22 mouse cellular contexts compared by ENCODE assay signal in the genomic region with DNA sequence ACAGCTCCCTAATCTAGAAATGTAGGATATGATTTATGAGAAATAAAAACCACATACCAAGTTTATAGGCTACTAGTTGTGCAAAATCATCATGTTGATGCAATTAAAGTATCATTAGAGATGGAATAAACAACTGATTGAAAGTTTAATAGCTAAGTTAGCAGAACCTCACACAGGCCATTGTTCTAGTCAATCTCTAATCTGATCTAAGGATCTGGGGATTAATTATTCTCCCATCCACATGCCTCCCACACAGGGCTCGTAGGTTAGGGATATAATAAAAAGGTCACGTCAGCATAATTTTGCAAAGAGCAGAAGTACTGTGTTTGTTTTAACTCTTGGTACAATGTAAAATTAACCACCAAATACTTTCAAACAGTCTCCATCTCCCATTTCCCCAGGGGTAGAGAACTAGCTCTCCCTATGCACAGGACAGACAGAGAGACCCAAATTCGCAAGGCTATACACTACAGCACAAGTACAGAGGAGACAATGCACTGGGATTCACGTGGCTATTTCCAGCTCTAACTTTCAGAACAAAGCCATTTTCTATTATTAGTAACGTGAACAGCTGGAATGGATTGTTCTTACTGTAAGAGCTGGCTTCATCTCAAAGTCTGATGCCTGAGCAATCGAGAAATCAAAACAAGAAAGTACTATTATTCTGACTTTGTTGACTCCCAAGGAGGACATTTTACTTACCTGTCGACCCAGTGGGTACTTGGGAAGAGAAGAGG. TPM values are rescaled to one million over a fixed set of nuclear protein-coding genes. Genes with fewer than 3 reads are reported as not detected.
DNase-seq lines count a peak whose midpoint lies in the region; ATAC-seq and TF ChIP-seq lines count a peak whose summit lies in the region.
"Had no signal": no experiment of that assay in that cellular context is flagged by ENCODE, and none has a peak within 500 bp of the region (broad histone marks: within the 10 kb centered on the region; RNA-seq: fewer than 3 reads in every experiment).

No protein-coding gene starts in this region.

- TF ChIP-seq CTCF in thymus, adult 2 months (IDR thresholded peaks at IDR 0.05; ENCODE audit: borderline replicate concordance, control insufficient read depth, extremely low read depth, insufficient read depth, low read length, poor library complexity), result no peak

- no peak for DNase-seq in heart, adult 9 months (ENCODE audit: low spot score in 2 of 2)
- no peak for DNase-seq in kidney, adult 18-20 months
- DNase-seq in ES-E14 (ENCODE audit: low read depth, low spot score), result no peak
- peak; percentile 17 for DNase-seq in fibroblast of lung, adult 2 months (ENCODE audit: low read depth)
- no peak for DNase-seq in thymus, adult 2 months
- DNase-seq: adrenal gland, adult 8-10 months; cerebellum, adult 9-10 months; lung, postnatal 10 days; midbrain, embryonic 14.5 days; thymus, postnatal 4 days had no signal

- no peak overlapping the region for H3K9ac ChIP-seq in heart, embryonic 12.5 days
- no peak overlapping the region for H3K9ac ChIP-seq in kidney, embryonic 15.5 days
- H3K9ac ChIP-seq in ES-E14 (ENCODE audit: insufficient read depth, low read depth, low read length, poor library complexity, severe bottlenecking), result no peak overlapping the region
- H3K9ac ChIP-seq: embryonic facial prominence, embryonic 12.5 days; hindbrain, embryonic 13.5 days; limb, embryonic 15.5 days; liver, embryonic 15.5 days; neural tube, embryonic 15.5 days had no signal

- no peaks in the 10 kb centered on the region for H3K9me3 ChIP-seq in heart, embryonic 12.5 days (replicated peaks)
- no peaks in the 10 kb centered on the region for H3K9me3 ChIP-seq in kidney, embryonic 15.5 days (replicated peaks)
- no peaks in the 10 kb centered on the region for H3K9me3 ChIP-seq in ES-E14 (ENCODE audit: control insufficient read depth, insufficient read depth, low read depth, low read length)
- H3K9me3 ChIP-seq: embryonic facial prominence, embryonic 12.5 days; forebrain, embryonic 10.5 days; hindbrain, embryonic 13.5 days; limb, embryonic 15.5 days; liver, embryonic 15.5 days; megakaryocyte, embryonic 14.5 days; neural tube, embryonic 15.5 days had no signal

- no peak for TF ChIP-seq POLR2A in thymus, adult 2 months (IDR thresholded peaks at IDR 0.05; ENCODE audit: control insufficient read depth, extremely low read depth, insufficient read depth, low read length, poor library complexity)

- no peaks in the 10 kb centered on the region for H3K27me3 ChIP-seq in heart, embryonic 12.5 days (replicated peaks)
- no peaks in the 10 kb centered on the region for H3K27me3 ChIP-seq in kidney, embryonic 15.5 days
- H3K27me3 ChIP-seq in thymus, adult 2 months (ENCODE audit: control insufficient read depth, insufficient read depth, low read length), result no peaks in the 10 kb centered on the region
- H3K27me3 ChIP-seq: embryonic facial prominence, embryonic 12.5 days; hindbrain, embryonic 13.5 days; limb, embryonic 15.5 days; liver, embryonic 15.5 days; megakaryocyte, embryonic 14.5 days; neural tube, embryonic 15.5 days; Patski had no signal

- H3K4me1 ChIP-seq in heart, embryonic 12.5 days (replicated peaks), result peaks cover 12% of the 10 kb centered on the region
- 0 out of 2 replicates have a peak, but pooled peaks cover 3% of the 10 kb centered on the region for H3K4me1 ChIP-seq in kidney, embryonic 15.5 days
- H3K4me1 ChIP-seq in ES-E14 (ENCODE audit: control insufficient read depth in 2 of 2, insufficient read depth in 2 of 2, low read length in 2 of 2, poor library complexity in 1 of 2), result peaks cover 0 to 9% of the 10 kb centered on the region in 2 experiments; a peak in 2 of 4 replicates
- H3K4me1 ChIP-seq in thymus, adult 2 months (replicated peaks; ENCODE audit: control insufficient read depth, insufficient read depth, low read length), result no peaks in the 10 kb centered on the region
- H3K4me1 ChIP-seq: embryonic facial prominence, embryonic 12.5 days; forebrain, embryonic 10.5 days; limb, embryonic 15.5 days; liver, embryonic 15.5 days had no signal

- WGBS in heart, embryonic 12.5 days, result 70% methylated on average over 7 of the region's 7 CpGs
- whole genome bisulfite sequencing in kidney, embryonic 15.5 days, result 63% methylated on average over 7 of the region's 7 CpGs
- WGBS in thymus, adult 2 months, result 92% methylated on average over 7 of the region's 7 CpGs

- in situ Hi-C loops in ES-E14 (cut with MboI; ENCODE audit: low sequenced_read_pairs in 2 of 2, unreplicated experiment in 2 of 2), result no loop called here

- H3K4me2 ChIP-seq in heart, embryonic 12.5 days, result no peak overlapping the region
- H3K4me2 ChIP-seq in kidney, embryonic 15.5 days, result no peak overlapping the region
- H3K4me2 ChIP-seq: embryonic facial prominence, embryonic 12.5 days; hindbrain, embryonic 13.5 days; limb, embryonic 15.5 days; liver, embryonic 15.5 days; neural tube, embryonic 15.5 days had no signal

- H3K4me3 ChIP-seq in heart, embryonic 12.5 days, result no peak overlapping the region
- H3K4me3 ChIP-seq in kidney, embryonic 15.5 days (replicated peaks), result no peak overlapping the region
- H3K4me3 ChIP-seq in ES-E14 (ENCODE audit: insufficient read depth in 1 of 2, low read depth in 1 of 2, low read length in 2 of 2, poor library complexity in 1 of 2, severe bottlenecking in 1 of 2), result no peak overlapping the region
- H3K4me3 ChIP-seq in thymus, adult 2 months (ENCODE audit: control insufficient read depth, insufficient read depth, low read length), result no peak overlapping the region
- H3K4me3 ChIP-seq: embryonic facial prominence, embryonic 12.5 days; forebrain, embryonic 10.5 days; hindbrain, embryonic 13.5 days; limb, embryonic 15.5 days; liver, embryonic 15.5 days; megakaryocyte, embryonic 14.5 days; neural tube, embryonic 15.5 days had no signal

- no peak for ATAC-seq in heart, embryonic 12.5 days (ENCODE audit: insufficient number of reproducible peaks, low FRiP score)
- ATAC-seq in kidney, embryonic 15.5 days (replicated peaks; ENCODE audit: low FRiP score), result no peak
- ATAC-seq in granulocyte monocyte progenitor cell, adult 5-6 weeks (replicated peaks; ENCODE audit: poor library complexity, severe bottlenecking), result no peak
- ATAC-seq: inflammation-experienced regulatory T-cells, adult 6 months; Patski had no signal

- 0 out of 2 replicates have a peak overlapping the region, but pooled peaks have one; percentile 23 for H3K27ac ChIP-seq in heart, embryonic 12.5 days (ENCODE audit: poor library complexity, severe bottlenecking)
- H3K27ac ChIP-seq in kidney, embryonic 15.5 days, result peak overlapping the region; percentile 22; the same call in 1 of the 2 replicates
- no peak overlapping the region for H3K27ac ChIP-seq in ES-E14 (ENCODE audit: insufficient read depth, low read depth, low read length, poor library complexity, severe bottlenecking)
- no peak overlapping the region for H3K27ac ChIP-seq in thymus, adult 2 months (ENCODE audit: control insufficient read depth, insufficient read depth, low read length)
- H3K27ac ChIP-seq: embryonic facial prominence, embryonic 12.5 days; forebrain, embryonic 10.5 days; hindbrain, embryonic 13.5 days; limb, embryonic 15.5 days; liver, embryonic 15.5 days; neural tube, embryonic 15.5 days had no signal

- H3K36me3 ChIP-seq in heart, embryonic 12.5 days, result peaks cover 53% of the 10 kb centered on the region
- H3K36me3 ChIP-seq in kidney, embryonic 15.5 days, result peaks cover 69% of the 10 kb centered on the region
- H3K36me3 ChIP-seq in ES-E14 (ENCODE audit: control insufficient read depth, insufficient read depth, low read length, poor library complexity, severe bottlenecking), result peaks cover 26% of the 10 kb centered on the region
- peaks cover 45% of the 10 kb centered on the region for H3K36me3 ChIP-seq in thymus, adult 2 months (ENCODE audit: control insufficient read depth, insufficient read depth, low read length)

TF ChIP-seq in ES-E14, 5 proteins besides CTCF, POLR2A, EP300 and RAD21:
- TF ChIP-seq ZC3H11A (IDR thresholded peaks at IDR 0.05; ENCODE audit: borderline replicate concordance, low read depth, low read length) (no peak), MAFK (IDR thresholded peaks at IDR 0.05; ENCODE audit: insufficient read depth, low read depth, low read length) (peak; percentile 61; the same call in 1 of the 2 replicates), HCFC1 (IDR thresholded peaks at IDR 0.05; ENCODE audit: borderline replicate concordance, insufficient read depth, low read length) (no peak)

RNA-seq across cellular contexts. Expression of a gene that starts 29.7 kb away (rescaled TPM):
- polyA plus RNA-seq in heart, embryonic 12.5 days (2016; fragmentation: Nextera tagmentation; extraction: Ambion mirVana), result 76.2 and 82.2 TPM in 2 replicates
- polyA plus RNA-seq in kidney, embryonic 15.5 days (2015; fragmentation: Nextera tagmentation; extraction: Ambion mirVana), result 91.0 and 92.3 TPM in 2 replicates
- total RNA-seq in ES-E14 (2012; rRNA removed), result 72.9 and 73.9 TPM in 2 replicates
- 114 and 131 TPM in 2 replicates for total RNA-seq in granulocyte monocyte progenitor cell, adult 5-6 weeks (2014; fragmentation: Nextera tagmentation)
- total RNA-seq in granulocyte monocyte progenitor cell, adult 5-6 weeks (2017), result 117 and 151 TPM in 2 replicates
- 26.8 and 34.0 TPM in 2 replicates for polyA plus RNA-seq in thymus, adult 2 months (2012; rRNA removed)

RNA-seq across cellular contexts. Expression of a gene that starts 29.7 kb away (rescaled TPM):
- 53.7 and 62.1 TPM in 2 replicates for polyA plus RNA-seq in heart, embryonic 12.5 days (2016; fragmentation: Nextera tagmentation; extraction: Ambion mirVana)
- 71.5 and 76.0 TPM in 2 replicates for polyA plus RNA-seq in kidney, embryonic 15.5 days (2015; fragmentation: Nextera tagmentation; extraction: Ambion mirVana)
- total RNA-seq in ES-E14 (2012; rRNA removed), result 29.0 and 31.5 TPM in 2 replicates
- total RNA-seq in granulocyte monocyte progenitor cell, adult 5-6 weeks (2014; fragmentation: Nextera tagmentation), result 34.4 and 35.5 TPM in 2 replicates
- total RNA-seq in granulocyte monocyte progenitor cell, adult 5-6 weeks (2017), result 43.3 and 43.4 TPM in 2 replicates
- polyA plus RNA-seq in thymus, adult 2 months (2012; rRNA removed), result 9.2 and 10.3 TPM in 2 replicates

RNA-seq across cellular contexts. Expression of a gene that starts 34.3 kb away (rescaled TPM):
- 61.3 and 63.2 TPM in 2 replicates for polyA plus RNA-seq in heart, embryonic 12.5 days (2016; fragmentation: Nextera tagmentation; extraction: Ambion mirVana)
- 59.3 and 65.1 TPM in 2 replicates for polyA plus RNA-seq in kidney, embryonic 15.5 days (2015; fragmentation: Nextera tagmentation; extraction: Ambion mirVana)
- total RNA-seq in ES-E14 (2012; rRNA removed), result 37.4 and 56.4 TPM in 2 replicates
- 22.0 and 37.7 TPM in 2 replicates for total RNA-seq in granulocyte monocyte progenitor cell, adult 5-6 weeks (2014; fragmentation: Nextera tagmentation)
- total RNA-seq in granulocyte monocyte progenitor cell, adult 5-6 weeks (2017), result 40.0 and 46.0 TPM in 2 replicates
- polyA plus RNA-seq in thymus, adult 2 months (2012; rRNA removed), result 39.3 and 49.2 TPM in 2 replicates

Comparison
In these comparisons a context has a peak if more than half of its experiments do, and no peak if none do; other contexts are left out.
1. H3K27ac ChIP-seq: peak in heart, embryonic 12.5 days (single experiment) and kidney, embryonic 15.5 days (single experiment); none in ES-E14 (single experiment) and thymus, adult 2 months (single experiment).